Mouse (Mus musculus) midbrain, embryonic 11.5 days (tissue): Measurements from ENCODE around the gene Mrpl49. TPM values are rescaled to one million over a fixed set of nuclear protein-coding genes. Genes with fewer than 3 reads are reported as not detected.
A peak's percentile ranks its signal among the peaks of the same experiment; 100 is the strongest.
"Not testable (repeated sequence)": the region's sequence is repeated elsewhere in the genome, so short reads cannot be mapped to it uniquely, and the experiment has no call there.

Experiments used
- ATAC-seq: fragments of 200-750 bp; cut with Nextera tagmentation; 2 replicates; pipeline ENCODE4 v1.8.0; 2017; ENCODE audit warnings: moderate TSS enrichment, moderate library complexity; ENCODE audit not compliant: low FRiP score
- DNase-seq: peaks from one replicate; pipeline ENCODE4 v3.0.0; 2015; ENCODE audit warnings: low spot score; ENCODE audit errors: missing footprints
- H3K27ac ChIP-seq: fragments of 300-500 bp; sonication (generic); 2 replicates; pipeline ENCODE4 v1.5.1; 2014; ENCODE audit warnings: low read depth, low read length
- H3K27me3 ChIP-seq: fragments of 300-500 bp; sonication (generic); 2 replicates; pipeline ENCODE4 v1.6.1; 2014; ENCODE audit warnings: mild to moderate bottlenecking, low read length, moderate library complexity, mixed read lengths; ENCODE audit not compliant: control insufficient read depth, insufficient read depth
- H3K36me3 ChIP-seq: fragments of 300-500 bp; sonication (generic); 2 replicates; pipeline ENCODE4 v1.6.1; 2014; ENCODE audit warnings: mild to moderate bottlenecking, low read length, moderate library complexity, mixed read lengths; ENCODE audit not compliant: control insufficient read depth, insufficient read depth
- H3K4me1 ChIP-seq: fragments of 300-500 bp; sonication (generic); 2 replicates; pipeline ENCODE4 v1.6.1; 2014; ENCODE audit warnings: low read length; ENCODE audit not compliant: control insufficient read depth, insufficient read depth
- H3K4me2 ChIP-seq: fragments of 300-500 bp; sonication (generic); 2 replicates; pipeline ENCODE4 v1.6.1; 2014; ENCODE audit warnings: mild to moderate bottlenecking, moderate library complexity
- H3K4me3 ChIP-seq: fragments of 300-500 bp; sonication (generic); 2 replicates; pipeline ENCODE4 v1.5.1; 2014; ENCODE audit warnings: low read depth, low read length
- H3K9ac ChIP-seq: fragments of 300-500 bp; sonication (generic); 2 replicates; pipeline ENCODE4 v1.6.1; 2014; ENCODE audit warnings: low read length
- H3K9me3 ChIP-seq: fragments of 300-500 bp; sonication (generic); 2 replicates; pipeline ENCODE4 v1.6.1; 2016; ENCODE audit warnings: low read length; ENCODE audit not compliant: control insufficient read depth
- WGBS: fragments of 180-500 bp; shearing (Covaris S2); extraction: QIAGEN DNeasy Blood & Tissue Kit; methylation state at CpG from one replicate; pipeline ENCODE4 v1.1.7; 2014; 5-methylcytosine and 5-hydroxymethylcytosine counted together
- polyA plus RNA-seq: library from polyadenylated mRNA; unstranded; fragments of >200 nt; fragmentation: Nextera tagmentation; extraction: Ambion mirVana; gene quantifications from 2 replicates; pipeline ENCODE4 v1.2.1, GENCODE M21; 2014

The Mrpl49 gene
- polyA plus RNA-seq, 1 experiment from 2014 or later, result 92.5 TPM

GRCm38 (mm10) chr19:6046294-6047153, 11.1 kb downstream of the Mrpl49 start, which contains the start of gene Syvn1:
Gene Syvn1, plus strand, starts transcription at chr19:6046576.
- H3K27ac ChIP-seq, result peak within 1 kb of the TSS; percentile 97
- H3K9me3 ChIP-seq, result no peaks in the 10 kb centered on the region
- ATAC-seq (peak; percentile 87), DNase-seq (peak; percentile 99)
- peak within 1 kb of the TSS; percentile 94 for H3K9ac ChIP-seq
- H3K4me1 ChIP-seq, result peaks cover 16% of the 10 kb centered on the region
- H3K4me2 ChIP-seq, result peak within 1 kb of the TSS; percentile 65
- H3K4me3 ChIP-seq, result peak within 1 kb of the TSS; percentile 89
- WGBS, result under 1% methylated on average over 65 of the region's 65 CpGs
- H3K27me3 ChIP-seq, result no peaks in the 10 kb centered on the region
- H3K36me3 ChIP-seq, result peaks cover 18% of the 10 kb centered on the region

- WGBS, result 25% methylated on average over 20 of the region's 20 CpGs
- ATAC-seq, result peak; percentile 23
Measured at GRCm38 (mm10) chr19:6045366-6046293, 12.0 kb downstream of the Mrpl49 start.

DNA sequence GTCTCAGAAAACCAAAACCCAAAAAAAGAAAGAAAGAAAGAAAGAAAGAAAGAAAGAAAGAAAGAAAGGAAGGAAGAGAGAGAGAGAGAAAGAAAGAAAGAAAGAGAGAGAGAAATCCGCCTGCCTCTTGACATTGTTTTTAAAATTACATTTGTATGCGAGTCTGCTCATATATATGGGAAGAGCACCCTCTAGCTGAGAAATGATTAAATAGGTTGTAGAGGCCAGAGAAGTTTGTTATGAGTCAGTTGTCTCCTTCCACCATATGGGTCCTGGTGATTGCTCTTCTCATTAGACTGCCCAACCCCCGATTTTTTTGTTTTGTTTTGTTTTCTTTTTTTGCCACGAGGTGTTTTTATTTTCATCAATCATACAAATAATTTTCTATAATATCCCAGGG, 13.5 kb downstream of the Mrpl49 start:
- ATAC-seq, H3K4me2 ChIP-seq, H3K36me3 ChIP-seq, H3K4me3 ChIP-seq, DNase-seq, H3K27ac ChIP-seq, H3K27me3 ChIP-seq, H3K9me3 ChIP-seq, H3K9ac ChIP-seq: not testable (repeated sequence)
- 70% methylated on average over 4 of the region's 4 CpGs for WGBS
- peaks cover 16% of the 10 kb centered on the region for H3K4me1 ChIP-seq

More at GRCm38 (mm10) chr19:6045366-6046293, 12.0 kb downstream of the Mrpl49 start:
- Histone ChIP-seq H3K36me3 (peaks cover 10% of the 10 kb centered on the region), H3K4me3 (peak overlapping the region; percentile 89), H3K4me2 (peak overlapping the region; percentile 65), H3K9ac (peak overlapping the region; percentile 94), H3K9me3 (no peaks in the 10 kb centered on the region), H3K27ac (peak overlapping the region; percentile 97), H3K27me3 (no peaks in the 10 kb centered on the region), H3K4me1 (peaks cover 16% of the 10 kb centered on the region)
- DNase-seq, result peak; percentile 87

DNA sequence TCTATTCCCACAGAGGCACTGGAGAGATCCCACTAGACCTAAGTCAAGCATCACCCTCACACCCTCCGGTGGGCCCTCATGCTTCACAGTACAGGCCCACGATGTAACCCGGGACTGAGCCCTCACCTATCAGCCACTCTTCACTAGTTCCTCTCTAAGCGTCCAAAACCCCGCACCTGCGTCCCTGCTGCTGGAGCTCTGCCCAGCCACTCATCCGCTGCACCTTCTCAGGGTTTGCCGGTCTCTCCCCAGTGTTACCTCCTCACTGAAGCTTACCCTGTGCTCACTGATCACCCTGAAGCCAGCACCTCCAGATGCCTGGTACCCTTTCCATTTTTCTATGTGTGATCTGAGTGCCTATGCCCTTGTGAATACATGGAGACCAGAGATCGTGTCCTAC, 15.3 kb downstream of the Mrpl49 start:
- Histone ChIP-seq H3K9ac (no peak overlapping the region), H3K4me1 (peaks cover 8% of the 10 kb centered on the region), H3K27ac (no peak overlapping the region), H3K27me3 (no peaks in the 10 kb centered on the region), H3K4me3 (no peak overlapping the region), H3K4me2 (no peak overlapping the region), H3K36me3 (no peaks in the 10 kb centered on the region), H3K9me3 (no peaks in the 10 kb centered on the region)
- 84% methylated on average over 9 of the region's 9 CpGs for WGBS
- no peak for DNase-seq
- ATAC-seq, result no peak

DNA sequence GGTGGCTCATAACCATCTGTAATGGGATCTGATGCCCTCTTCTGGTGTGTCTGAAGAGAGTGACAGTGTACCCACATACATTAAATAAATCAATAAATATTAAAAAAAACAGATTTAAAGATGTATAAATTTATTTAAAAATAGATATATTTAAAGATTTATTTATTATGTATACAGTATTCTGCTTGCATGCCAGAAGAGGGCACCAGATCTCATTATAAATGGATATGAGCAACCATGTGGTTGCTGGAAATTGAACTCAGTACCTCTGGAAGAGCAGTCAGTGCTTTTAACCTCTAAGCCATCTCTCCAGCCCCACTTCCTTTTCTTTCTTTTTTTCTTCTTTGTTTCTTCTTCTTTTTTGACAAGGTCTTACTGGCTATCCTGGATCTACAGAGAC, 17.6 kb downstream of the Mrpl49 start:
- H3K36me3 ChIP-seq, result no peaks in the 10 kb centered on the region

DNA sequence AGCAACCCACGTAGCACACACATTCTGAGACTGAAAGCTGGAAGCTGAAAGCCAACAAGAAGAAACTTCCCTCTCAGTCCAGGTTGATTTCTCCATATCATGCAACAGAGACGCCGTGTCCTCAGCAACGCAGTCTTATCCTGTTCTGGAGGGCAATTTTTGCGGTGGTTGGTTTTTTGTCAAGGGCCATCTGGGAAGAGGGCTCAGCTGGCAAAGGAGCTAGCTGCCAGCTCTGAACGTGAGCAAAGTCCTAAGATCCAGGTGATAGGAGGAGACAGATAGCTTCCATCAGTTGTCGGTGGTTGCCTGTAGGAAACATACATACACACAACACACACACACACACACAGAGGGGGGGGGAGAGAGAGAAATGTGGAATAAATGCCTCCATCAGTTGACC, 19.3 kb downstream of the Mrpl49 start:
- H3K36me3 ChIP-seq, result no peaks in the 10 kb centered on the region
- H3K4me3 ChIP-seq, result no peak overlapping the region
- H3K27ac ChIP-seq, result no peak overlapping the region
- H3K9ac ChIP-seq, result no peak overlapping the region
- H3K4me2 ChIP-seq, result no peak overlapping the region
- H3K27me3 ChIP-seq, result no peaks in the 10 kb centered on the region
- ATAC-seq (no peak), DNase-seq (no peak)
- no peaks in the 10 kb centered on the region for H3K4me1 ChIP-seq
- WGBS, result 88% methylated on average over 7 of the region's 7 CpGs
- no peaks in the 10 kb centered on the region for H3K9me3 ChIP-seq

More for the DNA sequence above, 17.6 kb downstream of the Mrpl49 start:
- Histone ChIP-seq H3K4me3 (no peak overlapping the region), H3K9ac (no peak overlapping the region), H3K27ac (no peak overlapping the region), H3K27me3 (no peaks in the 10 kb centered on the region), H3K9me3 (no peaks in the 10 kb centered on the region), H3K4me2 (no peak overlapping the region), H3K4me1 (no peaks in the 10 kb centered on the region; the same call in 1 of the 2 replicates)
- no peak for ATAC-seq
- DNase-seq, result no peak

DNA sequence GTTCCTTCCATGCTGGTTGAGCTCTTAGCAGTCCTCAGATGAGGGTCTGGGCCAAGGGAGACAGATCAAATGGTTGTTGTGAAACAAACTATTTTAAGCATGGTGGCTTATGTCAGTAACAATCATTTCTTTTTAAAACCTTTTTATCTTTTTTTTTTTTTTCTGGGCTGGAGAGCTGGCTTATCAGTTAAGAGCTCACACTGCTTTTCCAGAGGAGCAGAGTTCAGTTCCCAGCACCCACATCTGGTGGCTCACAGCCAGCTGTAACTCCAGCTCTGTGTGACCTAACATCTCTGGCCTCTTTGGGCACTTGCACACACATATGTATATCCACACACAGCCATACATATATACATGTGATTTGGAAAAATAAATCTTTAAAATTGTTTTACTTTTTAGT, 19.9 kb downstream of the Mrpl49 start:
- H3K9ac ChIP-seq, result no peak overlapping the region
- DNase-seq, result no peak
- H3K4me1 ChIP-seq, result no peaks in the 10 kb centered on the region
- H3K4me2 ChIP-seq, result no peak overlapping the region
- no peaks in the 10 kb centered on the region for H3K36me3 ChIP-seq
- H3K27me3 ChIP-seq, result no peaks in the 10 kb centered on the region
- no peak for ATAC-seq
- H3K9me3 ChIP-seq, result no peaks in the 10 kb centered on the region
- H3K27ac ChIP-seq, result no peak overlapping the region
- H3K4me3 ChIP-seq, result no peak overlapping the region

DNA sequence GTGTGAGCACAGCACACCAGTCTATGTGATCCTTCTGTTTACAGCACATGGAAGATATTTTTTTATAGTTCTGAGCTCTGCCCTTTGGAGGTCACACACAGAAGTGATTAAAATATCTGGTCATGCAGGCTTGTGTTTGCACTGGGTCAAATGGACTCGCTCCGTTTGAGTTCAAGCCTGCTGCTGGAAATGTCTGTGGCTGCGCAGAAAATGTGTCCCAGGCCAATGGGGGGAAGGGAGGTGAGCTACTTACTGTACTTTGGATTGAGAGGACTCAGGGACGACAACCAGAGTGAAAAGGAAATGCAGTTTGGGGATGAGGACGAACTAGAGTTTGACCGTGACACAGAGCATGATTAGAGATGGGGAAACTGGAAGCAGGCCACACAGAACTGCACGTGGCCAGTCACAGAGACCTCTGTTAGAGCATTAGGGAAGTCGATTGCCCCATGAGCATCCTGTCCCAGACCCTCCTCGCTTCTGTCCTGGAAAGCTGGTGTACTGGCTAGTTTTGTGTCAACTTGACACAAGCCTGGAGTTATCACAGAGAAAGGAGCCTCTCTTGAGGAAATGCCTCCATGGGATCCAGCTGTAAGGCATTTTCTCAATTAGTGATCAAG, 21.5 kb downstream of the Mrpl49 start:
- Histone ChIP-seq H3K9ac (no peak overlapping the region), H3K36me3 (no peaks in the 10 kb centered on the region), H3K27ac (no peak overlapping the region), H3K4me3 (no peak overlapping the region), H3K4me1 (no peaks in the 10 kb centered on the region), H3K9me3 (no peaks in the 10 kb centered on the region), H3K27me3 (no peaks in the 10 kb centered on the region), H3K4me2 (no peak overlapping the region)
- DNase-seq, result no peak
- ATAC-seq, result no peak
- WGBS, result 78% methylated on average over 9 of the region's 9 CpGs
